Mouse (Mus musculus): ENCODE measurements around the gene Cd47.

Cd47 gene

DNA sequence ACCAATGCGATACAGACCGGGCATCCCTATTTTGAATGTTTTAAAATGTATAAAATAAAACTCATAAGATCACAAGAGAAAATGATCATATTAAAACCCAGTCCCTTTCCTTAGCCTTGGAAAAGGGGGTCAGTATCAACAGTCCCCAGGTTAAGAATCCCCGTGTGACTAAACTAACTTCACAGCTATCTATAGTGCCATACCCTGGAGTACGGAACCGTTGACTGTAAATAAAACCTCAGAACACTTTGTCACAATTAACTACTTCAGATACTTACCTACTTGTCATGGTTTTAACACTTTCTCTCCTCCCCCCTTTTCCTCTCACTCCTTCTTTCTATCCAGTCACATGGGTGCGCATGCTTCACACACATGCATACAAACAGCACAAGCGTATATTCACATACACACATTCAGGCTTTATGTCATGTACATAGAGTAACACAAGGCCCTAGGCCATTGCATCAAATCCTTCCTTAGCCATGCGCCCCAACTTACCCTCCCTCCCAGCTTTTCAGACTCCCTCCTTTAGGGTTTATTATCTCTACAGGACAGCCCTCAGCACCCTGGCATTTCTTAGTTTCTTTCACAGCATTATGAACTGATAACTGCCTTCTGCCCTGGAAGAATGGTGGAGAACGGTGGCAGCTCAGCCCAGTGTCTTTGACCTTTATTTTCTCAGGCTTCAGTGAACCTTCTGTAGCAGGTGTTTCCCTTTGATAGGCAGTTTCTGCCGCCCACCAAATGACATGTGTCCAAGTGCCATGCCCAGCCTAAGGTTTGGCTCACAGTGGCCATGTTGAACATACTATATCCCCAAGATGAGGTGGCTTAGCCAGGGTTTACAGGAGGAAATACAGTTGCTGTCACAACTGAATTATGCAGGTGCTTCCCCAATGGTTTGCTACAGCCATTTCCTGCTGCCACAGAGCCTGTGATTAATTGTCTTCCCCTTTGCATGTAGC, at the start of gene Cd47:
Gene Cd47 (plus strand): TSS at position 937 of the 965 bp plus-strand sequence.
- DNase-seq = no peak

DNA sequence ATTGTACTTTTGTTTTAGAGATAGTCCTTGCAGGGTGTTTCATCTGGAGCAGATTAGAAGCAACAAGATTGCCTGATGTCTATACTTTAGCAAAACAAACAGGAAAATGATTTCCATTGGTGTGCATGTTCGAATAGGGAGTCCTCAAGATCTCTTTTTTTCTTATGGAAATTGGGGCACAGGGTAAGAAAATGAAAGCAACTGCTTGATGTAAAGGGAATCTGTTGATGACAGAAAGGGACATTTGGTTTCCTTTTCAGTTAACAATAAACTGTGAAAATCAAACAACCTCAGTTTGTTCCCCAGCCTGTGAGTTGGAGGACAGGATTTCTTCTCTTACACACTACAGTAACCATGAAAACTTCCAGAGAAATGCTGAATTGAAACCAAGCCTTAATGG, 47.4 kb upstream of the Cd47 start:
- DNase-seq = no peak

DNA sequence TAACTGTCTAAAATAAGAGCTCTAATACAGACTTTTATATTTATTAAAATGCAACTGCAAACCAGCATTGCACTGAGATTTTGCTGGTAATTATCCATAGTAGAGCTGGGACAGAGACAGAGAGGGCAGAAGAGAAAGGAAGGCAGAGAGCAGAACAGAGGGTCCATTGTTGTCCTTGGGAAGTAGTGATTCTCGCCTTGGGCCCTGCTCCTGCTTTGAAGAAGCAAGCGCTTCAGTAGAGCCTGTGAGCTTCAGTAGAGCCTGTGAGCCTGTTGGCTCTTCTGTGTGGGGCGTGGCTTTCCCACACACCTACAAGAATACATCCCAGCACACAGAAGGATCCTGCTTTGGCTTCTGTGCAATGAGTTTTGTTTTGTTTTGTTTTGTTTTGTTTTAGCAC, 47.0 kb upstream of the Cd47 start:
- DNase-seq = no peak

DNA sequence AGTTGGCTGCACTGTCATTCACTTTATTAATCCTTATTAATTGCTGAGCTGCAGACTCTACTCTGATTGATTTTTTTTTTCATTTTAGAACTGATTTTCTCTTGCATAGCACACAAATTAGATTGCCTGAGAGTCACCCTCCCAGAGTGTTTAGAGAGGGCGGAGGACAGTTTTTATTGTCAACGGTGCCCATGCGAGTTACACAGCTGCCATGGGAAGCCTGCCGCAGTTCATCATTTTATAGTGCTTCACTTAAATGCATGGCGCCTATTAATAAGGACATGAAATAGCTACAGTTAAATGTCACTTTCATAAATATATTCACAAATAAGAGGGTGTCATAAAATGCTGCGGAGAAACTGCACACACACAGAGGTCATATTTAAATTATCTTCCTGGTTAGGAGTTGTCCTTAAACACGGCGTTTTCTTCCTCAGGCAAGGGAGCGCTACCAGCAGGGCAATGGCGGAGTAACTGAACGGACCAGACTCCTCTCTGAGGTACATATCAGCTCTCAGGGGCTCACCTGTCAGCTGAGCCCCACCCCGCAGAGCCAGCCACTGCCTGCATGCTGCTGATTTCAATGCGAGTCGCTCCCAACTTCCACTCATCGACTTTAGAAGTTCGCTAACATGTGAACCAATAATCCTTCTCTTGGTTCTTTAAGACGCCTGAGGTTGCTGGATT, 39.7 kb upstream of the Cd47 start:
- no peak for DNase-seq

DNA sequence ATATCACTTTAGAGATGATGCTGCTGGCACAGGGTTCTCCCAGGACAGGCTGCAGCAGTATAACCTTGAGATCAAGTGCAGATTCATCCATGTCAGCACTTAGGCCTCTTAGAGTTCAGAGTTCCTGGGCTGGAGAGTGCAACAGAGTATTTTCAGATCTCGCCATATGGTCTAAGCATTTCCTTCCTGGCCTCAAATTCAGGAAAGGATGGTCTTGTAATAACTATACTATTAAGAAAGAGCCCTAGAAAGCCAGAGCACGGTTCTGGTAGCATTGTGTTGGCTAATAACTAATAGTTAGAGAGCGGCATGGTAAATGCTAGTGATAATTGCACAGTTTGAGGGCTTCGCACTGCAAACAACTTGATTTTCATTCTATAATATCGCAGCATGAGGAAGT, 38.4 kb upstream of the Cd47 start:
- DNase-seq = no peak

DNA sequence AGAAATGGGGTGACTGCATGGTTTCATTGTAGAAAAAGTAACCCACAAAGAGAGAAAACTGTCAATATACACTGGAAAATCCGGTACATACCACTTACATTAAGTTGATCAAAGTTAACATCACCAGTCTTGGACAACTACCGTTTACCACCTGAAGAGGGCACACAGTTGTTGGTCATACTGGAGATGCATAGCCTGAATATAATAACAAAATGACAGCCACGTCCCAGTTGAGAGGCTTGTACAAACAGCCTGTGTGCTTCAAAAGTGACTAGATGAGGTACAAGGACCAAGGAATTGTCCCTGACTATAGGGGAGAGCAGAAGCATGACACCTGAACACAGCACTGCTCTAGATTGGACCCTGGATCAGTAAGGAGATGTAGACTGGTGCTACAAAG, 34.0 kb upstream of the Cd47 start:
- DNase-seq = peak; percentile 26 to 58

DNA sequence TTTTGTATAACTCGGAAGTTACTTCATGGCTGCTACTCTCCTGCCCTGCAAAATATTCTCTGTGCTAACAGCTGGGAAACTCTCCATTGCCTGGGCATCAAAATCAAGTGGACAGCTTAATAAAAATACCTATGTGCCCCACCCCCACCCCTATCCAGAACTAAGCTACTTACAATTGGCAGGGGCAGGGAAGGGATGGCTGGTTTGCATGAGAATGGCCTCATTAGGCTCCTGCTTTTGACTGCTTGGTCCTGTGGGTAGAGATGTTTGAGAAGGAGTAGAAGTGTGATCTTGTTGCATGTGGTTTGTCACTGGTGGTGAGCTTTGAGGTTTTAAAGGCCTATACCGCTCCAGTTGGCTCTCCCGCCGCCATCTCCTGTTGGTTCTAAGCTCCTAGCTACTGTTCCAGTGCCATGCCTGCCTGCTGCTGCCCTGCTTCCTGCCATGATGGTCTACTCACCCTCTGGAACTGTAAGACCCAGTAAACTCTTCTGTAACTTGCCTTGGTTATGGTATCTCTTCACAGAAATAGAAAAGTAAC, 31.8 kb upstream of the Cd47 start:
- DNase-seq = no peak

DNA sequence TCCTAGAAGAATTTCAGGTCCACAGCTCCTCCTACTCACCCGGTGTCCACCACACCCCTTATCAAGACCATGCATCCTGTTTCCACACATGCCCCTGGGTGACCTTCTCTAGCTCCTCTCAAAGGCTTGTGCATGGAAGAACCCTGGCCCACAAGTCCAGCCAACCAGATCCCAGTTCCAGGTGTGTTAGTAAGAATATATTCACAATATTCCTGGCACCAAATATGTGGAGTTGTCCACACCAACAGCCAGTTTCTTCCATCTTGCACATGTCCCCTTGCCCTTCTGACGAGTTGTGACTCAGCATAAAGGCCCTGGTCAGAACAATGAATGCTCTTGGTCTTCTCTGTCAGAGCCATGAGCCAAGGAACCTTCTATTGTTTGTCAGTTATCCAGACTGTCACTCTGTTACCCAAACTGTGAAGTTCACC, 30.5 kb upstream of the Cd47 start:
- peak; percentile 31 for DNase-seq

DNA sequence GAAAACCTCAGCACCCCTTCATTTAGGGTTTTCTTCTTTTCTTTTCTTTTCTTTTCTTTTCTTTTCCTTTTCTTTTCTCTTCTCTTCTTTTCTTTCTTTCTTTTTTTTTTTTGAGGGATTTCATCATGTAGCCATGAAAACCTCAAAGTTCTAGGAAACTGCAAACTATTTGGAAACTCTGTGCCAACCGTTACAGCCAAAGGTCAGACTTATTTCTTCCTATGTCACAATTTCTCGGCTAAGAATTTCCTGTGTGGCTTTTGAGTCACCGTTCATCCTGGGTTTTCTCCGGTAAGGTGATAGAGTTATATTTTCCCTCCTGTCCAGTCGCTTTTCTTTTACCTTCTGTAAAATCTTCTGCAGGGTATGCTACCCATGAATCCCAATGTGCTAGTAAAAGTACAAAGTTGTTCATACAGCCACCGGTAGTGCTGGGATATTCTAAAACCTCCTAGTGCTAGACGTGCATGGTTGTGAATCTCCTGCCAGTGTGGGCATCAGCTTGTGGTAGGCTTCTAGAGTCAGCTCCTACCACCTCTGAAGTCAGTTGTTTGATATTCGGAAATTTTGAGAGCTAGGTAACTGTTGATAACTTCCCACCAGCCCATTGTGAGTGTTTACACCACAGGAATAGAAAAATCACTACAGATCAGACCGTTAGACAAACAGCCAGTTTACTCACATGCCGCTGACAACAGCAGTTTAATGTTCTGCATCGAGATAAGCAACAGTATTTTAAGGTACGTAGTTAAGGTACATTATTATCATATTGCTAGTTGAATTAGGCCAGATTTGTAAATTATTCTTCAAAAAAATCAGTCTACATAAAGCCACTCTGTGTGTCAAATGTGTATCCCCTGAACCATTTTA, 29.8 kb upstream of the Cd47 start:
- DNase-seq = no peak

DNA sequence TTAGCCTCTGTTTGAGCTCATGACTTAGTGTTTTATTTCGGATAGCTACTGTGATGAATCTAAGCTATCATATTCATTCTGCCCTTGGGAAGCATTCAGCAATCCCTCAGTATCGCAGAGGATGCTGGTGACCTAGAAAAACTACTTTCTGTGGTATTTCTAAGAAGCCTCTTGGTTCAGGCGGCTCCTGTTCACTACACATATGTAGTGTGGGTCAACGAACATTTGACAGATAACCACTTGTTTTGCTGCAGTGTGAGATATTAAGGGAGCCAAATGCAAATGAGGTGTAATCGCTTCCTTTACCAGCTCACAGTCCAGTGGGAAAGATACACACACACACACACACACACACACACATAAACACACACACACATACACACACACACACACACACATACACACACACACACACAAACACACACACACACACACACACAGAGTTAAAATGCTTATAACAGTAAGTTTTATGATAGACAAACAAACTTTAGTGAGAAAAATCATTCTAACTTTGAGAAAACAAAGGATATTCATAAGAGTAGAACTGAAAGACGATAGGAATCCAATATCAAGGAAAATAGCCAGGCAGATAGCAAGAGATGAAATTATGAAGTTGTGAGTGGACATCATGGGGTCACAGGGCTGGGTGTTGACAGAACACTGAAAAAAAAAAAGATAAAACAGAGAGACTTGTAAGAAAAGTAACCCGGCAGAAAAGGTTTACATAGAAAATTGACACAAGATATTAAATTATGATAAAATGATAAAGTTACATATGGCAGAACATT, 28.5 kb upstream of the Cd47 start:
- DNase-seq = no peak

DNA sequence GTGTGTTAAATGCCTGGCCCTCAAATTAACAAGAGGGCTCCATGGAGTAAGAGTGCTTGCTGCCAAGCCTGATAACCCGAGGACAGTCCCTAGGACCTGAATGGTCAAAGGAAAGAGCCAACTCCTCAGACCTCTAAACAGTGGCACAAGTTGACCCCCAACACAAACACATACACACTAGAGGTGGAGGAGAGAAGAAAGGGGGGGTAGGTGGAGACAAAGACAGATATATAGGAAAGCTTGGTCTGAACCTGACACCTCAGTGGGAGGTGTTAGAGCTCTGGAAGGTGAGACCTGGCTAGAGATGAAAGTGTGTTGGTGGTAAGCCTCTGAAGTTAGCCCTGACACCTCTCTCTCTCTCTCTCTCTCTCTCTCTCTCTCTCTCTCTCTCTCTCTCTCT, 27.8 kb upstream of the Cd47 start:
- DNase-seq = no peak

DNA sequence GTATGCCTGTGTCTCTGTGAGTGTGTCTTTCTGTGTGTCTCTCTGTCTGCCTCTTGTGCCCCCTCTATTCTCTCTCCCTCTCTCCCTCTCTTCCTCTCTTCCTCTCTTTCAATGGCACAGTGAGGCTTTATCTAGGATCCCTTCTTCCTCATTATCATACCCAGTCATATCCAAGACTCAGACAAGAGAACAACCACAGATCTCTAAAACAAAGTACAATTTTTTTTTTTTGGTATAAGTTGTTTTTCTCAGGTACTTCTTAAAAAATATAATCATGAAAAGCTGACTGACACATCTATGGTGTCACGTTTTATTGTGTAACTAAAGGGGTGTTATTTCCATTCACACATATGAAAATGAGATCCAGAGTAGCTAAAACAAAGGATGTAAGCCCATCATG, 27.3 kb upstream of the Cd47 start:
- DNase-seq = no peak

DNA sequence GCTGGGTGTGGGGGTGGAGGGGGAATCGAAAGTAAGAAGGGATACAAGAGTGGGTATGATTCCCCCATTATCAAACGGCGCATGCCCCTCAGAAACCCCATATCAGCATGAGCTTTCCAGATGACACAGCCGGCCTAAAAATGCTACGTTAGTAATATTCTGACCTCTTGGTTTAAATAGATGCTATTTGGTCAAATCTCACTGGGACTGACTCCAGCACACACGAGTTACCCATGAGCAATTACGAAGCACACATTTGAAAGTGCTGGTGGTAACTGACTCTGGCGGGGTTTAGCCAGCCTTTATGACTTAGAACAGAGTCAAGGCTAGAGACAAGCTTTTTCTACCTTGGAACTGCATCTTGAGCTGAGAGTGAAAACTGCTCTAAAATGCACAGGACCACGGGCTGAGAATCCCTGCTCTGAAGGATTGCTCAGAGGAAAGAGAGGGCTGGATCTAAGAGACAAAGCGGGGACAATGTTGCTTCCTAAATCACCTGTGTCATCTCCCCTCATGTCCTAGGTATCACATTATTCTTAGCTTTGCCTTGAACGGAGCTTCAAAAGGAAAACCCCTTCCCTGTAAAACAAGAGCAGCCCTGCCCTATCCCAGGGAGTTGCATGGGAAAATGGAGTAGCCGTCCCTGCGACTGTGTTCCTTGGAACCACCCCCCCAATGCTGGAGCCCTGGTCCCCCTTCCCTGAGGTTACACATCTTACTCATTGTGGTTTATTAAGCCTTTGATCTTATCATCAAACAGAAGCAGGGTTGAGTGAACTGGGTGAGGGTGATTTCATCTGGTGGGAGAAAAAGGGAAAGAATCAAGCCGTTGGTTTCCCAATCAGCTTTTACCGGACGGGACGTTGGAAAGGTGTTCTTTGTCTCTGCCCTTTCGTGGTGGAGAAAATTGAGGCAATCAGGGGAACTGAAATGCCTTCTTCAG, 26.0 kb upstream of the Cd47 start:
- DNase-seq = no peak

DNA sequence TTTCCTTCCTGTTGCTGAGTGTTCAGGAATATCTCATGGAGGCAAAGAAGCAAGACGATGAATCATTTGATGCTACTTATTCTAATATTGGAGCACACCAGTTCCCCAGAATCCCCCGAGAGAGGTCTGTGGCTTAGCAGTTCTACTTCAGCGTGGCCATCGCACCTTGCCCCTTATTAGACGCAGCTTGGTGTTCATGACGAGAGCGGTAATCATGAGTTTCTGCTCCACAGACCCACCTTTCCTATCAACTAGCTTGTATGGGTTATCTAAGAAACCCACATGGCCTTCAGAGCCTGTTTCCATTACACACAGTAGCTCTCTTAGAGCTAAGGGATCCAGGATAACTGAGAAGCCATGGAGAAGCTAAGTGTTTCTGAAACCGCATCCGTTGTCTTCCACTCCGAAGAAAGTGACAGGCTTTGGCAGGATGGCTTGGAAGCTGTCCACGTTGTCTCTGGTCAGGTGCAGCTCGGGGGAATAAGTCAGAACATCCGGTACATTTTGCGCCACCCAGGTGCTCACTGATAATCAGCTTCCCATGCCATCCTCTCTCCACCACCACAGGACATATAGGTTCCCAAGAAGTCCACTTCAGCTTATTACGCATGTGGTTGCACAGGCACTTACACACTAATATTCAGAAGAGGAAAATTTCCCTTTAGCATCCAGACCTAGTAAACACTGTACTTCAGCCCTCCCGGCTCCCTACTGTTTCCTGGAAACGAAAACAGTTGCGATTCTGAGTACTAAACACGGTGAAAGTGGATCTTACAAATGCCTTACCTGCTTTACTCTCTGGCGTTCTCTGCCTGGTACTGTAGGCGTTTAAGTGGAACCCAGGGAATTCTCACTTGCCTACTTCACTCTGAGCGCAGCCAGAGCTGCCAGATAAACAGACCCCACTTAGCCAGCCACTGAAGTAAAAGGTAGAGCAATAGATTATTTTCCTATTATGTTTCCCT, 25.0 kb upstream of the Cd47 start:
- DNase-seq = no peak

DNA sequence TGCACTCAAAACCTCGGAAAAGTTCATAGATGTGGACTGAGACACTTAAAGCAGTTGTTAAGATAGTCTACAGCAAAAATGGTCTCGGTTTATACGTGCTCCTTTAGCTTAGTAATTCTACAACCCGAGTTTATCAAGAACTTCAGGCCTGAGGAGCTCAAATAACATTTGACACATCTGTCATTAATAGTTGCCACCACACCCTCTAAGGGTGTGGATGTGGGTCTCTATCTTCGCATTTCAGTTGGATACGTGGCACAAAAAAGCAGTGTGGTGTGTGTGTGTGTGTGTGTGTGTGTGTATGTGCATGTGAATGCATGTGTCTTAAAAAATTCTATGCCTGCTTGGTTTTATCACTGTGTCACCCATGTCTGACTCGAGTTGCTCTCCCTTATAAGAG, 23.4 kb upstream of the Cd47 start:
- DNase-seq = no peak

DNA sequence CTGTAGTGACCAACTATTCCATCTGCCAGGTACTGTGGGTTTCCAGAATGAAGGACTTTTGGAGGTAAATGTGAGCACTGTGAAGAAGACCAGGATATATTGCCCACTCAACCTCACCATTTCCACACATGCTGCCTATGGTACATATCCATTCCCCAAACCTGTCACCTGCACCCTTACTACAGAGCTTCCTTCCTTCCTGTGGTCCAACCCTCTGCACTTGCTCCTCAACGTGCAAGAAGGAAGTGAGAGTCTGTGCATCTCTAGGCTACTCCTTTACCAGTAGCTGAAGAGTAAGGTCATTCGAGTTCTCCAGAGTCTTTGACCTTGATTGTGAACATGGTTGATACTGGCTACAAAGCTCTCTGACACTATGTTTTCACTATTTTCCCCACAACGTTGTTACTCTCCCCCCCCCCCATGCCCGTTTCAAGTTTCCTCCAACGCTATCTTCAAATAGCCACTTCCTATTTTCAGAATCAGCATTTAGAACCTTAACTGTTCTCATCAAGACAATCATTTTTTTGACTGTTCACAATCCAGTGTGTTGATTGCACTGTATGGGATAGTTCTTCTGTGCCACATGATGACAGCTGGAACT, 18.7 kb upstream of the Cd47 start:
- no peak for DNase-seq

DNA sequence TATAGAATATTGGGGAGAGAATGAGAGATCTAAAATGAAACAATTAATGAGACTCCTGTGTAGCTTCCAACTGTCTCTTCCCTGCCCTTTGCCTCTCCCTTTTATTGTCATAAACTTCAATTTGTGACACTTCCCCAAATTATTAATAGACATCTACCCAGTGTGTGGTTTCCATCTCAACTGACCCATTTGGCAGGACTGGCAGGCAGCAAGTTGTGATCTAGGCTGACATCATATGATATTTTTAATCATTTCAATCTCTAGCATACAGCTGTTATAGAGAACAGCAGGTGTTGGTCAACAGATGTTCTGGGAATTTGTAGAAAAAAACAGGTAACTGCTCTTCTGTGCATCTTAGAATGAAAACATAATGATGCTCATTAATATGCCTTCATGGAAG, 17.0 kb upstream of the Cd47 start:
- DNase-seq = no peak

DNA sequence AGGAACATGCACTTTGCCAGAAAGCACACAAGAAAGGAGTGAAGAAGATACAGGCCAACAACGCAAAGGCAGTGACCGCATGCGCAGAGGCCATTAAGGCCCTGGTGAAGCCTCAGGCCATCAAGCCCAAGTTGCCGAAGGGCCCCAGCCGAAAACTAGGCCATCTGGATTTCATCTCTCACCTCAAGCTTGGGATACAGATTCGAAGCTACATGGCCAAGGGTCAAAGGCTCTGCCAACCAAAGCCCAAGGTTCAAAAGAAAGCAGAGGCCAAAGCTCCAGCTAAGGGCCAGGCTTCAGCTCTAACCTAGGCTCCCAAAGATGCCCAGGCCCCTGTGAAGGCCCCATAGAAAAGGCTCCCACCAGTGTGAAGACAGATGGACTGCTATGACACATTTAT, 14.2 kb upstream of the Cd47 start:
- DNase-seq = no peak

DNA sequence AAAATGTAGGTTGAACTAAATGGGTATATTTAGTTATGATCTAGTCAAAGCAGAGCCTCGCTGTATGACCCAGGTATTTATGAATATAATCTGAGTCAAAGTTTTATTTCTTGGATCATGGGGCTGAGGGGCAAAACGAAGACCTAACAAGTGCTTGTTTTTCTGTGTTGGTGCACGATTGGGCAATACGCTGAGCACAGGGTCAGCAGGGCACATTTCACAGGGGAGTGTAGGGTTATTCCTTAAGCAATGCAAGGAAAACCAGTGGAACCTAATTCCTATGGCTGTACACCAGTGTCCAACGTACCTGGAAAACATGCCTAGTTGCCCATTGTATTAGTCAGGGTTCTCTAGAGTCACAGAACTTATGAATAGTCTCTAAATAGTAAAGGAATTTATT, 12.6 kb upstream of the Cd47 start:
- no peak for DNase-seq
